Mouse (Mus musculus): ENCODE data around the gene Tmem108.

The Tmem108 gene

GRCm38 (mm10) chr9:103502655-103503054 lies 259.0 kb downstream of the Tmem108 start:
- in situ Hi-C loops (cut with MseI, MboI) = no loop called here

- in situ Hi-C loops (cut with MseI, MboI) = no loop called here
These were observed 259.7 kb downstream of the Tmem108 start for GRCm38 (mm10) chr9:103501861-103502364.

DNA sequence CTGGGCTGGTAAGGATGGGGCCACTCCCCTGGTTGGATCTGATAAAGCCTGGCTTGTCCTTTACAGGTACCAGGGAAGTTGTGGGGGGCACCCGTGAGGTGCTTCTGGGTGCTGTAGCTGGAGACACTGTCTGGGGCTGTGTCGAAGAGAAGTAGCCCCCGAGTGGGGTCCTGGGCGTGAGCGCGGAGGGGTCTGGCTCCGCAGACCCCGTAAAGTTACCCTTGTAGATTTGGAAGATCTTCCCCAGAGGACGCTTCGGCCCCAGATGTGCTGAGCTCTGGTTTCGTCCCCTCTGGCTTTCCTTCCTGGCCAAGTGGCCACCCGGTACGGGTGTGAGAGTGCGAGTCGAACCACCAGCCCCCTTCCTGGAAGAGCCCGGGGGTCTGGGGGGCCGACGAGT lies 262.3 kb downstream of the Tmem108 start:
- in situ Hi-C loops (cut with MseI, MboI) = loop anchor here (10.0 kb wide), 2 partner anchors 265 to 495 kb away; partner anchors contain the start of gene Tmem108 (in 2 of the 2)

GRCm38 (mm10) chr9:103498699-103499098 lies 262.9 kb downstream of the Tmem108 start:
- in situ Hi-C loops (cut with MseI, MboI) = loop anchor here (10.0 kb wide), 2 partner anchors 266 to 496 kb away; partner anchors contain the start of gene Tmem108 (in 2 of the 2)

GRCm38 (mm10) chr9:103495391-103495790 lies 266.2 kb downstream of the Tmem108 start:
- in situ Hi-C loops (cut with MseI, MboI) = loop anchor here (10.0 kb wide), 2 partner anchors 269 to 499 kb away; partner anchors contain the start of gene Tmem108 (in 2 of the 2)

DNA sequence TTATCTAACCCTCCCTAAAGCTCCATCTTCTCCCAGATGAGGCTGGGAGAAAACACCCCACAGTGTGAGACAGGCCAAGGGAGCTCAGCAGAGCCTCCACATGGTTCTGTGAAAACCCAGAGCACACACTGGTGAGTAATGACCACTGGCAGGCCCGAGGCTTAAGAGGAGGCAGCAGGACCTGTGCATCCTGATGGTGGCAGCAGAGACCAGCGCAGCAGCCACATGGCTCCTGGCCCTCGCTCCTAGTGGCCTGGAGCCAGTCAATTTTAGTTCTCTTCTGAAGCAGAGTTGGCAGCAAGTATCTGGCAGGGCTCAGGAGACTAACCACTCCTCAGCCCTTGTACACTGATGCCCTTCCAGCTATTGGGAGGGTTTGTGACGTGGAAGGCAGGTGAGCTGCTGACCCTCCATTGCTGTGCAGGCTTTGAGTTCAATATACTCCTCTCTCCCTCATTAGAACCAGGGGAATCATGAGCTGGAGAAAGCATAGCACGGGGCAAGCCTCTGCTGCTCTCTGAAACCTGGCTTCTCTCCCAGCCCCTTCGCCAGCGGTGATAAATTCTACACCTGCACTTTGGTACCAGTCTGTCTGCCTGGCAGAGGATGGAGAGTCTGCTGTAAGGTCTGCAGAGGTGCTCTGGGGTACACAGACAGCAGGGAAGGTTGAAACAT lies 267.2 kb downstream of the Tmem108 start:
- in situ Hi-C loops (cut with MseI, MboI) = loop anchor here (5.0 to 10.0 kb wide), 4 partner anchors 128 to 503 kb away; partner anchors contain the start of gene Tmem108 (in 2 of the 2)

- in situ Hi-C loops (cut with MseI, MboI) = loop anchor here (5.0 to 10.0 kb wide), 4 partner anchors 130 to 505 kb away; partner anchors contain the start of gene Tmem108 (in 2 of the 2)
These were observed 269.7 kb downstream of the Tmem108 start for GRCm38 (mm10) chr9:103491985-103492384.

- in situ Hi-C loops (cut with MseI, MboI) = loop anchor here (5.0 to 10.0 kb wide), 4 partner anchors 132 to 507 kb away; partner anchors contain the start of gene Tmem108 (in 2 of the 2)
These were observed 271.2 kb downstream of the Tmem108 start for GRCm38 (mm10) chr9:103490439-103490838.

DNA sequence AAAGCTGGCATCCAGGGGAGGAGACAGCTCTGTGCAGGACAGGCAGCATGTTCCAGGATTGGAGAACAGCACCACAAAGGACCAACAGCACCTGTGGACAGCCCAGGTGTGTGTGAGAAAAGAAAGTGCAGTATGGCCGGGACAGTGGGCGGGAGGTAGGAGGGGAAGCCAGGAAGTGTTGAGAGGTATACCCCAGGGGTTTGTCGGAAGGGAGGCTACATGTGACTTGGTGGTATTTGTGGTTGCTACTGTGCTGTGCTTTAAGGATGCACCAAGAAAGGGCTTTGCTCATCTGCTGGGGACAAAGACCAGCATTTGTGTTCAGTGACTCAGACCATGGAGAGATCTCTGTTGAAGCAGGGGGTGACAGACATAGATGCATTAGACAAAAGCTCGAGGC lies 271.8 kb downstream of the Tmem108 start:
- in situ Hi-C loops (cut with MseI, MboI) = loop anchor here (5.0 to 10.0 kb wide), 4 partner anchors 132 to 507 kb away; partner anchors contain the start of gene Tmem108 (in 2 of the 2)

DNA sequence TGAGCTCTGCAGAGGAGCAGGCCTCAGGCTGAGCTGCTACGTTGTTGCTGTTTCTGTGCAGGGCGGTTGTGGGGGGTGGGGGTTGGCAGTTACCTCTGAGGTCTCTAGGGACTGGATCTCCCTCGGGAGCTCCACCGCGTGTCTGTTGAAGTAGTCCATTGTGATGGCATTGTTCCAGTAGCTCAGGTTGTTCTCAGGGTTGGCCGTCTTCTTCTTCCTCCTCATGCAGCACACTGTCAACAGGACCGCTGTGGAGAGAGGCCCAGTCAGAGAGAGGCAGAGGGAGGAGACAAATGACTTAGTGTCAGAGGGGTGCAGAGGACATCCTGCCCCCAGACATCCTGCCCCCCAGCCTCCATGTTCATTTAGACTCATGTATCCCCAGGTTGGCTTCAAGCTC lies 272.5 kb downstream of the Tmem108 start:
- in situ Hi-C loops (cut with MseI, MboI) = no loop called here

DNA sequence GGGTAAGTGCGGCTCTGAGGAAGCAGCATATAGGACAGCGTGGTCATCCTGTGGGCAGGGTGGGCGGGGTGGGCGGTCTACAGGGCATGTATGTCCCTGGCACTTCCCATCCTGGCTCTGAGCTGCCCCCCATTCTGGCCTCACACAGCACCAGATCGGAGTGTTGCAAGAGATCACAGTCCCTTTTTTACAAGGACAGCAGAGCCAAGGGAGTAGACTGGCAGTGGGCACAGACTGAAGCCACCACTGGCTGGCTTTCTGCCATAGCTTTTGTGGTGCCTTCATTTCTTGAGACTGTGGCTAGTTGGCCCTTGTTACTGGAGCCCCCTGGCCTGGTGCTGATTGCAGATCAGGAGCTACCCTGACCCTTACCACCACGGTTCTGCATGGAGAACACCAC lies 275.4 kb downstream of the Tmem108 start:
- in situ Hi-C loops (cut with MseI, MboI) = no loop called here

GRCm38 (mm10) chr9:103485606-103486005 lies 276.0 kb downstream of the Tmem108 start:
- in situ Hi-C loops (cut with MseI, MboI) = no loop called here

DNA sequence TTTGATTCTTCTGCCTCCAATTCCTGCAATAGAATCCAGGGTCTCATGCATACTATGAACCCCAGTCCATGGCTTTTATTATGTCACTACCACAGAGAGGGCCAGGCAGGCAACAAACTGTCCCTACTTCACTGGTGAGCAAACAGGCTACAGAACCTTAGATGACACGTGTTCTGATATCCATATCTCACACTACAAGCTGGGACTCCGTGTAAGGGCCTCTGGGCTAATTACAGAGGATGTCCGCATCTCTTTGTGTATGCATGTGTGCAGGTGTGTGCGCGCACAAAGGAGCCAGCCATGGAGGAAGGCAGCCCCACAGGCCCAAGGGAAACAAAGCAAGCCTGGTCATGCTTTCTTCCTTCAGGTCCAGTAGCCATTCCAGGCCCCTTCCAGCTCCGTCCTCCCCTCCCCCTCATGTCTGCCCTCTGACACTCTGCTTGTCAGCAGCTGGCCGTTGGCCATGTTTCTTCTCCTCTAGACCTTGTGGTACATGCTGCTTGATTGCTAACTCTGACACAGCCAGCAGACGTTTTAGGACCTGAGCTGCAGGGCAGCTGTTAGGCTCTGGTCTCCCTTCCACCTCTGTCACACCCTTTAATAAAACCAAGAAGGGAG lies 280.9 kb downstream of the Tmem108 start:
- in situ Hi-C loops (cut with MseI, MboI) = no loop called here

DNA sequence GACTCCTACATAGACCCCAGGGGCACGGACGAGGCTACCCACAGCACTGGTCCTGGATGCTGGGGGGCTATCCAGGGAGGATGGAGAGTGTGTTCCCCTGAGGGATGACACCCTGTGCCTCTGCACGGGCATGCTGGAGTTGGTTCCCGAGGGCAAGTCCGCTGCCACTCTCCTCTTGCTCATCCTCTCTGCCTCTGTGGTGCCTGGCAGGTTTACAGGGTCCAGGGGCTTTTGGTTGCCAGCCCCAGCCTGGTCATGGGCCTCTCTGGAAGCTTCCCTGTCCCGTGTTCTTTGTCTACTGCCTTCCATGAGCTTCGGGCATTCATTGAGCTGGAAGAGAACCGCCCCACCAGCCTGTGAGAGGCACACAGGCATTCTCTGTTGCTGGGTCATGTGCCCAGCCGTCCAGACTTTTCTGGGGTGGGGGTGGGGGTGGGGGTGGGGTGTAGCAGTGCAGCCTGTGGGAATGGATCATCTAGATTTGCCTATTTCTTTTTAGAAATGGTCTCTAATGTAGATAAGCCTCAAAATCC lies 281.5 kb downstream of the Tmem108 start, which contains the start of gene Bfsp2:
Gene Bfsp2, minus strand, starts transcription at position 377 of the 533 bp plus-strand sequence.
- in situ Hi-C loops (cut with MseI, MboI) = no loop called here

- in situ Hi-C loops (cut with MseI, MboI) = no loop called here
These were observed 286.2 kb downstream of the Tmem108 start for GRCm38 (mm10) chr9:103475414-103475813.

DNA sequence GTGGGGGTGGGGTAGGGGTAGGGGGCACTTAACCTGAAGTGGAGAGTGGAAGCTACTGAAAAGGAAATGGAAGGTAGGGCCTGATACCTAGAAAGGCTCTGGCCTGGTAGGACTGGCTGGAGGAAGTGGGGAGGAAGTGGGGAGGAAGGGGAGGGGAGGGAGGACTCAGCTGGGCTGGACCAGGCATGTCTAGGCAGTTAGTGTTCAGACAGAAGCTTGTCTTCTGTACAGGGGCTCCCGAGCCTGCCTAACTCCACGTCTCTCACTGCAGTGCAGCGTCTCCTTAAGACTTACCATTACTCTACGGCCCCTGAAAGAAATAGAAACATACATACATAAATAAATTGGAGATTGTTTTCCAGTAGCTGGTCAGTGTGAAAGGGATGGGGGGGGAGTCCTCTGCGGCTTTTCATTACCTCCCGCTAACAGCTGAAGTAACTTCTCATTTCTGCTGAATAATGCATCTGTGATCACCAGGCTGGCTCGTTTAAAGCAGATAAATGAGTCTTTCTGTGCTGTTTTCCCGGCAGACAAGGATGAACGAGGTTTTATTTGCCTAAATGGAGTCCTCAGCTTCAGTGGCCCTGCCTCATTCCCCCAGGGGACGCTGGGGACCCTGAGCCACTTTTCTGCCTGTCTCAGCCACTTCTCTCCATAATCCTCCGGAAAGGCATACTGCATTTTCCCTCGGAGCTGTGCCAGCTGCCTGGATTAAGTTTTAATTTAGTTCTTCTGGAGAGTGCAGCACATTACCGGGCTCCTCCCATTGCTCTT lies 287.5 kb downstream of the Tmem108 start:
- in situ Hi-C loops (cut with MseI, MboI) = no loop called here

- in situ Hi-C loops (cut with MseI, MboI) = no loop called here
These were observed 289.9 kb downstream of the Tmem108 start for GRCm38 (mm10) chr9:103471784-103472183.

GRCm38 (mm10) chr9:103469516-103469915 lies 292.1 kb downstream of the Tmem108 start:
- in situ Hi-C loops (cut with MseI, MboI) = no loop called here

- in situ Hi-C loops (cut with MseI, MboI) = no loop called here
These were observed 292.7 kb downstream of the Tmem108 start for GRCm38 (mm10) chr9:103468911-103469310.

- in situ Hi-C loops (cut with MseI, MboI) = no loop called here
These were observed 295.9 kb downstream of the Tmem108 start for GRCm38 (mm10) chr9:103465711-103466220.

GRCm38 (mm10) chr9:103465293-103465692 lies 296.3 kb downstream of the Tmem108 start:
- in situ Hi-C loops (cut with MseI, MboI) = no loop called here
